Mouse (Mus musculus): ENCODE measurements around the gene Olfr187. TPM values are rescaled to one million over a fixed set of nuclear protein-coding genes. Genes with fewer than 3 reads are reported as not detected.
"Not testable (repeated sequence)": the region's sequence is repeated elsewhere in the genome, so short reads cannot be mapped to it uniquely, and the experiment has no call there.

The Olfr187 gene
- polyA plus RNA-seq (2016; fragmentation: Nextera tagmentation; extraction: Ambion mirVana), result not detected in 2 replicates

DNA sequence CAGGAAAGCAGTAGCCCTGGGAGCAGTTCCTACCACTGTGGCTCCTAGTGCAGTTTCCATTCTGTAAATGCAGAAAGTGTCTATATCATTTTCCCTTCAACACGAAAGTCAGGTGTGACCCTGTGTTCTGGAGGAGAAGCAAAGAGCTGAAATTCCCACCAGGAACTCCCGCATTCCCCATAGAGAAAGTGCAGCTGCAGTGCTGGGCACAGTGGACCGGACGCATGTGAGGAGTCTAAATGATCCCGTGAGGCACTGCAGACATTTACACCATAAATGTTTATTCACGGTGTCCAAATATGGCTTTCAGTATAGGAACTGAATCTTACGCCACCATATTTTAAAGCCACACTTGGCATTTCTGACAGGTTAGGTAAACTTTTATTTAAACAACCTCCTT lies at the start of gene Olfr187:
Gene Olfr187 (minus strand): TSS at position 58 of the 400 bp plus-strand sequence.
- H3K27me3 ChIP-seq, result no peaks in the 10 kb centered on the region
- WGBS, result 88% methylated on average over 7 of the region's 7 CpGs
- no peak within 1 kb of the TSS for H3K4me3 ChIP-seq
- no peaks in the 10 kb centered on the region for H3K36me3 ChIP-seq
- H3K4me2 ChIP-seq (replicated peaks), result no peak within 1 kb of the TSS
- no peak for ATAC-seq (ENCODE audit: low FRiP score)
- no peak within 1 kb of the TSS for H3K9ac ChIP-seq
- no peak within 1 kb of the TSS for H3K27ac ChIP-seq
- H3K4me1 ChIP-seq, result no peaks in the 10 kb centered on the region
- H3K9me3 ChIP-seq (replicated peaks), result no peaks in the 10 kb centered on the region

DNA sequence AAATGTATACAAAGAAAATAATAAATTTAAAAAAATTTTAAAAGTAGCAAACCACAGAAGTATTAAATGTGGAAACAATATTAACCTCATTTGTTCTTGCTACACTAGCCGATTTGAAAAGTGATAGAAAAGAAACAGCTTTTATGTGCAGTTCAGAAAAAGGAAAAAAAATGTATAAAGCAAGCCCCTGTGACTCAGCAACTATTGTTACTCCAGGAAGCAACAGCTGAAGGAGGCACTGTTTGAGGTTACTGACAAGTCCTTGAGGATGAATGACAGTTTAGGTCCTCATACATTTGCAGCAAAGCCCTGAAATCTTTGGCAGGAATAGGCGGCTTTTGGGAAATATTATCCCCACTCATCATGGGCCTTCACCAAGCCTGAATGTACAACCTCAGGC lies 41.5 kb upstream of the Olfr187 start:
- not testable (repeated sequence) for H3K9me3 ChIP-seq (replicated peaks); ATAC-seq (ENCODE audit: low FRiP score); H3K4me1 ChIP-seq; H3K36me3 ChIP-seq; H3K4me3 ChIP-seq; H3K4me2 ChIP-seq (replicated peaks); H3K27ac ChIP-seq; H3K9ac ChIP-seq; H3K27me3 ChIP-seq
- WGBS, result 89% methylated on average over 2 of the region's 2 CpGs

DNA sequence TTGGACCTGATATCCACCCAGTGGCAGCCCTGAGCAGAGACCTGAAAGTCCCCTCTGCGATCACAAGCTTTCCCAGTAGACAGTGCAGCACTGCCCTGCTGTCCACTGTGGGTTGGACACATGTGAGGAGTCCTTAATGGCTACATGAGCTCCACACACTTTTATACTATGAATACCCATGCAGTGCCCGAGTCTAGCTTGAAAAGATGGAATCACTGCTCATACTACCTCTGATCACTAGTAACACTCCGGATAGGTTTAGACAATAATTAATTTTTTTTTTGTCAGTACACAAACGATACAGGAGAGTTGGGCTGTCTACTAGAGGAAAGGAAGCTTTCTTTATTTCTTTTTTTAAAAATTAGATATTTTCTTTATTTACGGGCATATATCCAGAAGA lies 38.3 kb upstream of the Olfr187 start, which contains the start of gene Olfr190:
Gene Olfr190 (minus strand): TSS at position 101 of the 400 bp plus-strand sequence.
- Histone ChIP-seq H3K9me3 (replicated peaks) (no peaks in the 10 kb centered on the region), H3K27me3 (no peaks in the 10 kb centered on the region), H3K9ac (no peak within 1 kb of the TSS), H3K4me1 (no peaks in the 10 kb centered on the region), H3K4me2 (replicated peaks) (no peak within 1 kb of the TSS), H3K36me3 (no peaks in the 10 kb centered on the region), H3K27ac (no peak within 1 kb of the TSS), H3K4me3 (no peak within 1 kb of the TSS)
- 88% methylated on average over 5 of the region's 5 CpGs for WGBS
- no peak for ATAC-seq (ENCODE audit: low FRiP score)

DNA sequence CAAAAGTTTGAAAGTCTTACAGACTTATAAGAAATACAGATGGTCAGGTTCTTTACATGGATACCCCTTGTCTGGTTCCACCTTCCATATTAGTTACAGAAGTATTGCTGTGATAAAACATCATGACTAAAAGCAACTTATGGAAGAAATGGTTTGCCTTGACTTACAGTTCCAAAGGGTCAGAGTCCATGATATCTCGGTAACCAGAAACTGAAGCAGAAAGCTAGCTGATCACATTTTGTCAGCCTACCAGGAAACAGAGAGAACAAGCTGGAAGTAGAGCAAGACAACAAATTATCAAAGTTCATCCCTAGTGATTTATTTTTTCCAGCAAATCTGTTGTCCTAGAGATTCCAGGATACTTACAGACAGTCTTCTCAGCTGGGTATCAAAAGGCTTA lies 34.0 kb upstream of the Olfr187 start:
- Histone ChIP-seq H3K4me1 (no peaks in the 10 kb centered on the region), H3K9me3 (replicated peaks) (no peaks in the 10 kb centered on the region), H3K36me3 (no peaks in the 10 kb centered on the region), H3K27ac (no peak overlapping the region), H3K27me3 (no peaks in the 10 kb centered on the region), H3K4me2 (replicated peaks) (no peak overlapping the region), H3K4me3 (no peak overlapping the region), H3K9ac (no peak overlapping the region)
- no peak for ATAC-seq (ENCODE audit: low FRiP score)
- 92% methylated on average over 1 of the region's 1 CpGs for WGBS

DNA sequence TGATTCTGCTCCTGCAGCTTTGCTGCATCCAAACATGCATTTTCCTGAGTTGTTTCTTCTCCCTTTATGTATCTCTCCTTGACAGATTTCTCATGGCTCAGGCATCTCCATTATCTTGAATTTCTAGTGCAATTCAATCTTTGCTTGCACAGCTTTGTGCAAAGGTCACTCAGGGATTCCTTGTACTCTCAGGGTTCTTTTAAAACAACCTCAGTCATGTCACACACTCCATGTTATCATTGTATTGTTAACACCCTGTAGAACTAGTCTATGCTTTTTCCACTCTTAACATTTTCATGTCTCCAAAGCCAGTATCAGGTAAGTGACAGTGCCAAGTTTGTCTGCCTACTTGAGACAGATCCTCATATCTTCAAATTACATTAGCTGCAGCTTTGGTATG lies 32.2 kb upstream of the Olfr187 start:
- no peak overlapping the region for H3K4me2 ChIP-seq (replicated peaks)
- H3K4me1 ChIP-seq, result no peaks in the 10 kb centered on the region
- ATAC-seq (ENCODE audit: low FRiP score), result no peak
- H3K9me3 ChIP-seq (replicated peaks), result no peaks in the 10 kb centered on the region
- no peaks in the 10 kb centered on the region for H3K36me3 ChIP-seq
- no peaks in the 10 kb centered on the region for H3K27me3 ChIP-seq
- H3K27ac ChIP-seq, result no peak overlapping the region
- no peak overlapping the region for H3K9ac ChIP-seq
- no peak overlapping the region for H3K4me3 ChIP-seq

DNA sequence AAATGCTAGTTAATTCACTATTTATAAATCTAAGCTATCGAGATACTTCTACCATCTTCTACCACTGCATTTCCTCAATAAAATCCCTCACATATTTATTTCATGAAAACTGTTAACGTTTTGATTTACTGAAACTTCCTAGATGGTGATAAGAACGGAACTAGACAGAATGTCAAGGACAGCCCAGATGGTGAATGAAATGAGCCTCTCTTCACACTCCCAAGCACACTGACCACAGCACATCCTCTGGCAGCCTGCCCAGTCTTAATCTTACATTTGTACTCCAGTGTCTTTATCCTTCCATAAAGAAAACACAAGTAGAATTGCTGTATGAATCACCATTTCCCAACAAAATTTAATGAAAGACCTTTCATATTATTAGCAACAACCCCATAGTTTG lies 22.8 kb upstream of the Olfr187 start:
- not testable (repeated sequence) for H3K4me1 ChIP-seq; H3K27ac ChIP-seq; H3K27me3 ChIP-seq; H3K4me3 ChIP-seq; H3K9me3 ChIP-seq (replicated peaks); H3K36me3 ChIP-seq; H3K4me2 ChIP-seq (replicated peaks); H3K9ac ChIP-seq; ATAC-seq (ENCODE audit: low FRiP score)
- WGBS, result 83% methylated on average over 3 of the region's 3 CpGs

DNA sequence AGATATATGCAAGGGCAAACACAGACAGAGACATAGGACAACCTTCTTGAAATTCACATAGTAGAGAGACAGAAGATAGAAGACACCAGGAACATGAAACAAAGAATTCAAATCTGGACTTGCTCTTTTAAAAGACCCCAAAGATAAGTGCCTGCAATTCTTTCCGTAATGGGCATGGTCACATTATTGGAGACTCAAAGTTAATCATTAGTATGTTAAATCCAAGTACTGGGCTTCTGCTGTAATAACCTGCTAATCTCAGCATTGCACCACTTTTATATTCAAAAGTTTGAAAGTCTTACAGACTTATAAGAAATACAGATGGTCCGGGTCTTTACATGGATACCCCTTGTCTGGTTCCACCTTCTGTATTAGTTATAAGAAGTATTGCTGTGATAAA lies 9.7 kb upstream of the Olfr187 start:
- not testable (repeated sequence) for ATAC-seq (ENCODE audit: low FRiP score); H3K27me3 ChIP-seq; H3K9ac ChIP-seq; H3K4me2 ChIP-seq (replicated peaks); H3K36me3 ChIP-seq; H3K4me3 ChIP-seq; H3K27ac ChIP-seq; H3K4me1 ChIP-seq; H3K9me3 ChIP-seq (replicated peaks)
- 96% methylated on average over 2 of the region's 2 CpGs for WGBS

DNA sequence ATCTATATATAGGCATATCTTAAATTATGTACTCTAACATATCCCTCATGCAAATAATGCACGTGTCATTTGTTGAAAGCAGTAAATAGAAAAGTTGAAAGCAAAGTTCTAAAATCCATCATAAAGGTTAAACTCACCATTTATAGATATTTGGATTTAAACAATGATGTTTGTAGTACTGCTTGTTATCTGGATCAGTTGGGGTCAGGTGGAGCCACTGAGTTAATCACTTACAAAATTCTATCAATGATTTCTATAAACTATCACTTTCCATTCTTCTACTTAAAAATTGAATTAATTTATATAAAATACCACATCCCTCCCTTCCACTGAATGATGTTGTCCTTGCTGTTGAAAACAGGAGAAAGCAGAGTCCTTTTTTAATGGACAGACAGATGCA lies 9.3 kb upstream of the Olfr187 start:
- Histone ChIP-seq H3K9me3 (replicated peaks) (no peaks in the 10 kb centered on the region), H3K9ac (no peak overlapping the region), H3K27me3 (no peaks in the 10 kb centered on the region), H3K36me3 (no peaks in the 10 kb centered on the region), H3K4me1 (no peaks in the 10 kb centered on the region), H3K4me2 (replicated peaks) (no peak overlapping the region), H3K4me3 (no peak overlapping the region), H3K27ac (no peak overlapping the region)
- WGBS, result 86% methylated on average over 1 of the region's 1 CpGs
- ATAC-seq (ENCODE audit: low FRiP score), result no peak

DNA sequence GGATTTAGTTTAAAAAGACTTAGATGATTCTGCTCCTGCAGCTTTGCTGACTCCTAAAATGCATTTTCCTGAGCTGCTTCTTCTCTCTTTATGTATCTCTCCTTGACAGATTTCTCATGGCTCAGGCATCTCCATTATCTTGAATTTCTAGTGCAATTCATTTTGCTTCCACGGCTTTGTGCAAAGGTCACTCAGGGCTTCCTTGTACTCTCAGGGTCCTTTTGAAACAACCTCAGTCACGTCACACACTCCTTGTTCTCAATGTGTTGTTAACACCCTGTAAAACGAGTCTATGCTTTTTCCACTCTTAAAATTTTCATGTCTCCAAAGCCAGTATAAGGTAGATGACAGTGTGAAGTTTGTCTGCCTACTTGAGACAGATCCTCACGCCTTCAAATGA lies 8.0 kb upstream of the Olfr187 start:
- no peaks in the 10 kb centered on the region for H3K36me3 ChIP-seq
- H3K4me1 ChIP-seq, result no peaks in the 10 kb centered on the region
- H3K4me3 ChIP-seq, result no peak overlapping the region
- no peaks in the 10 kb centered on the region for H3K9me3 ChIP-seq (replicated peaks)
- no peak overlapping the region for H3K27ac ChIP-seq
- H3K4me2 ChIP-seq (replicated peaks), result no peak overlapping the region
- no peak for ATAC-seq (ENCODE audit: low FRiP score)
- no peaks in the 10 kb centered on the region for H3K27me3 ChIP-seq
- H3K9ac ChIP-seq, result no peak overlapping the region
- 52% methylated on average over 4 of the region's 4 CpGs for WGBS

DNA sequence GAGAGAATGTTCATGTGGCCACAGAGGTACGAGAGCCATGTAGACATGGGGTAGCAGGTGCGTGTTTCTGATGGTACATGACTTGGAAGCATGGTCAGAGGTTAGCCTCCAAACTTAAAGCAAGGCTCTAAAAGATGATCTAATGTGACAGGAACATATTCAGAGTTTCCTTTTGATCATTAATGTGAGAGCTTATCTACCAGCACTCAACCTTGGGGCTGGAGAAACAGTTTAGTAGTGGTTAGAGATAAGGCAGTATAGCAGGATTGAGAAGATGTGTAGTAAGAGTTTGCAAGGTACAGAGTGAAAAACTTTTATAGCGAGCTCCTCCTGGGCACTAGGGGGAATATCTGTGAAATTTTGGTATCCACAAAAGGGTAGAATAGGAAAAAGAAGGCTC lies 6.3 kb upstream of the Olfr187 start:
- no peak for ATAC-seq (ENCODE audit: low FRiP score)

DNA sequence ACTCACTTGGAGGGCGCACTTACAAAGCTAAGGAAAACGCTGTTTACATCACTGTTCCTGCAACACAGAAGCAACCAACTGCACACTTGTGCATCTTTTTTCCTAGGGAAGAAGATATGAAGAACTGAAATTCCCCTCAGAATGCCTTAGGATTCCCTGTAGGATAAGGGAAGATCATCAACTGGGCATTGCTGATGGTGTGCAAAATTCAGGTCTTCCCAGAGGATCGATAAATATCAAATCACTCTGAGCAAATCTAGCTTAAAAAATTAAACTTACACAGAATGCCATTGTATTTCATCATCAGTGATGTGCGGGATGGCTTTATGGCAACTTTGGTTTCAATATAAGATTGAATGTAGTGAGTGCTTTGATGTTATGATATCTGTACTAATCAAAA lies 9.4 kb downstream of the Olfr187 start, which contains the start of gene Olfr186:
Gene Olfr186 (minus strand): TSS at position 101 of the 400 bp plus-strand sequence.
- Histone ChIP-seq H3K36me3 (no peaks in the 10 kb centered on the region), H3K27me3 (no peaks in the 10 kb centered on the region), H3K4me1 (no peaks in the 10 kb centered on the region), H3K9me3 (replicated peaks) (no peaks in the 10 kb centered on the region), H3K4me2 (replicated peaks) (no peak within 1 kb of the TSS), H3K27ac (no peak within 1 kb of the TSS), H3K9ac (no peak within 1 kb of the TSS), H3K4me3 (no peak within 1 kb of the TSS)
- ATAC-seq (ENCODE audit: low FRiP score), result no peak
- 95% methylated on average over 4 of the region's 4 CpGs for WGBS

More for the DNA sequence above, 6.3 kb upstream of the Olfr187 start:
- no peak overlapping the region for H3K4me3 ChIP-seq
- no peaks in the 10 kb centered on the region for H3K4me1 ChIP-seq
- H3K36me3 ChIP-seq, result no peaks in the 10 kb centered on the region
- no peak overlapping the region for H3K9ac ChIP-seq
- no peak overlapping the region for H3K27ac ChIP-seq
- WGBS, result 88% methylated on average over 3 of the region's 3 CpGs
- no peaks in the 10 kb centered on the region for H3K9me3 ChIP-seq (replicated peaks)
- no peaks in the 10 kb centered on the region for H3K27me3 ChIP-seq
- no peak overlapping the region for H3K4me2 ChIP-seq (replicated peaks)

DNA sequence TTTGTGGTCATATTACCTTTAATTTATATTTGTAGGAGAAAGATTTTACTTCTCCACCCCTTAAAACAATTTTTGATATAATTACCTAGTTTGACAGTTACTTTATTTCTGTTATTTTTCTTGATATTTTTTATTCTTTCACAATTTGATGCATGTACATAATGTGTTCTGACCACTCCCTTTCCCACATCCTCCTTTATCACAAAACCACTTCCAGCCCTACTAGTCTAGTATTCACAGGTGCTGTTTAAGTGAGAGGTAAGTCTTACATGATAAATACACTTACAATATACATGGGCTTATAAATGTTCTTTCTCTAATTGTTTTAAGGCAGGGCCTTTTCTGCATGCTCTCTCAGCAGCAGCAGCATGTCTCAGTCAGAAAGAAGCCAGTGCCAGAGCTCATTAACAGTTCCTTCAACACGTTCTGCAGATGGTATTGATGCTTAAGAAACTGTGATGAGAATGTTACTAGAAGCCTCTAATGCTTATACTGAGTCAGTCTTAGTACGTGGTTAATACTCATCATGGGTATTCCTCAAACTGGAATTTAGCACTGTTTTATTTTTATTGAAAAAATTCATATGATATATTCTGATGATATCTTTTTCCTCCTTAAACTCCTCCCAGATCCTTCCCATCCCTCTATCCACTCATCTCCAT lies 26.1 kb downstream of the Olfr187 start:
- H3K9ac ChIP-seq, result no peak overlapping the region
- no peak for ATAC-seq (ENCODE audit: low FRiP score)
- H3K9me3 ChIP-seq (replicated peaks), result no peaks in the 10 kb centered on the region
- WGBS, result 73% methylated on average over 2 of the region's 2 CpGs
- H3K27me3 ChIP-seq, result no peaks in the 10 kb centered on the region
- no peaks in the 10 kb centered on the region for H3K36me3 ChIP-seq
- no peak overlapping the region for H3K4me3 ChIP-seq
- no peak overlapping the region for H3K4me2 ChIP-seq (replicated peaks)
- H3K4me1 ChIP-seq, result no peaks in the 10 kb centered on the region
- no peak overlapping the region for H3K27ac ChIP-seq

DNA sequence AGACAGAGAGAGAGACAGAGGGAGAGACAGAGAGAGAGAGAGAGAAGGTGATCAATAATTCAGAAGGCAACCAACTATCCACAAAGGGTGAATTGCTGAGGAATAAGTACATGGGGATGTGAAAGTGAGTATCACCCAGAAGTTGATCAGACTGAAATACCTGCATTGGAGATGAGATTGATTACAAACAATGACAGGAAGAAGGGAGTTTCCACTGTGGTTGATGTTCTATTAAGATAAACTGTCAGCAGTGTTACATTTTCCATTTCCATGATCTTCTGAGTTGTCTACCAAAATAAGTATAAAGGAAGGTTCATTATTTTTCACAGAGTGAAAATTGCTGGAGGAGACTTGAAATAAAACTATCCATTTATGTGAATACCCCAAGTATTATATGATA lies 32.4 kb downstream of the Olfr187 start:
- ATAC-seq (ENCODE audit: low FRiP score), result no peak
- Histone ChIP-seq H3K36me3 (no peaks in the 10 kb centered on the region), H3K4me1 (no peaks in the 10 kb centered on the region), H3K27me3 (no peaks in the 10 kb centered on the region), H3K4me2 (replicated peaks) (no peak overlapping the region), H3K9me3 (replicated peaks) (no peaks in the 10 kb centered on the region), H3K4me3 (no peak overlapping the region), H3K9ac (no peak overlapping the region), H3K27ac (no peak overlapping the region)

Measured in hindbrain, embryonic 12.5 days (tissue).